Mouse (Mus musculus) megakaryocyte, embryonic 14.5 days (primary cell): ENCODE data around the gene Rtca.

ENCODE experiments used
- FLI1 ChIP-seq: IDR thresholded peaks from 2 replicates; pipeline ENCODE4 v1.6.1; 2012; ENCODE audit warnings: low read length, inconsistent platforms, mixed read lengths
- GATA1 ChIP-seq: IDR thresholded peaks from 3 replicates; pipeline ENCODE4 v1.6.1; 2012; ENCODE audit warnings: mixed read lengths, low read length, inconsistent platforms, borderline replicate concordance

DNA sequence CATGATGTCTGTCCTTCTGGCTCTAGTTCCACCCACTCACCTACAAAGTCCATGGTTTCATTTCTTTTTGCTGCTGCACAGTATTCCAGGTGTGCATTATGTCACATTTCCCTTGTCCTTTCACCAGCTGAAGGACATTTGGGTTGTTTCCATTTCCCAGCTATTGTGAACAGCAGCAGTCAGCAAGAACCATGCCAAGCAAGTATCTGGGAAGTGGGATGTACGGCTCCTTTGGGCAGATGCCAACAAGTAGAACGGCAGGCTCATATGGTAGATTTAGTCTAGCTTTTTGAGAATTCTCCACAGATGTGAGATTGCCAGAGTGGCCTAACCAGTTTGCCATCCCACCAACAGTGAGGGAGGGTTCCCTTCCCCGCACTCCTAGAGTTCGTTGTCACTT, 22.8 kb upstream of the Rtca start:
- no peak for TF ChIP-seq GATA1
- no peak for TF ChIP-seq FLI1
